Mouse (Mus musculus) left cerebral cortex, postnatal 10 days (tissue): ENCODE measurements around the gene Acer3. TPM values are rescaled to one million over a fixed set of nuclear protein-coding genes. Genes with fewer than 3 reads are reported as not detected.

Experiments used
- DNase-seq, 2 experiments: peaks; one replicate each; pipeline ENCODE4 v3.0.0; 2021 to 2022; ENCODE audit warnings: low spot score in 2 of 2, mixed read lengths in 1 of 2; ENCODE audit errors: extremely low spot score in 1 of 2
- intact Hi-C: fragments of 180-260 bp; cut with DNase I; formaldehyde crosslinking; loops from one replicate; pipeline ENCODE4 v1.15.1; 2025
- total RNA-seq, 2 experiments: library from RNA; stranded (reverse); gene quantifications; 2 replicates each; pipeline ENCODE4 v1.2.3; 2021

Gene Acer3
- total RNA-seq, 2 experiments from 2014 or later, result 14.5 to 16.1 TPM

DNA sequence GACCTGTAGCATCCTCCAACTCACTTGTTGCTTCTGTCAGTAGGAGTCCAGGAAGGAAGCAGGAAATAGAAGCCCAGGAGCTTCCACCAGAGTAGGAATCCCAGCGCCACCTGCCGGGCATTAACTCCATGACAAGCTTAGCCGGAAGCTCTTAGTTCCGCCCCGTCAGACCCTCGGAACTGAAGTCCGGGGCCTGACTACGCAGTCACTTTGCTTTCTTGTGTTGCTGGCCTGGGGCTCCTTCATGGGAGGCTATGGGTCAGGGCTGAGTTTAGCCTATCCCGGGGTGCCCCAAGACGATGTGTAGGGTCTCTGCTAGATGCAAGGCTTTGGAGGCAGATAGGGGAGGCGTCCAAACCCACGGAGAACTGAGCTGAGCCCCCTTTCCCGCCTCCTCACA is 20.5 kb upstream of the Acer3 start:
- DNase-seq, result peak; percentile 61 to 87
- intact Hi-C loops, result loop anchor here (5.0 kb wide), 1 partner anchor 184 kb away; no protein-coding TSS in a partner anchor

DNA sequence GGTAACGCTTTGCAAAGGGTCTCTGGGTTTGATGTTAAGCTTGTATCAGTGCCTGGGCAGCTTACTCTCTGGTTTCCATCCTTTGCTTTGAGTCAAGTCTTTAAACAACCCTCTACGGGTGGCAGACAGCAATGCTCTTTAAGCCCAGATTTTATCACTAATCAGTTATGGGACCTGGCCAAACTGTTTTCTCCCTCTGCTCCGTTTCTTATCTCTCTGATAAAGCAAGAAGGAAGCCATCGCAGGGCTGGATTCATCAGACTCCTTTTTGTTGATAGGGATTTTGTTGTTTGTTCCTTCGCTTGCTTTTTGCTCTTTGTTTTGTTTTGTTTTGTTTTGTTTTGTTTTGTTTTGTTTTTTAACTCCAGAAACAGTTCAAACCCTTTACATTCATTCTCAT is 19.3 kb upstream of the Acer3 start:
- no peak for DNase-seq
- intact Hi-C loops, result loop anchor here (5.0 kb wide), 1 partner anchor 183 kb away; no protein-coding TSS in a partner anchor

DNA sequence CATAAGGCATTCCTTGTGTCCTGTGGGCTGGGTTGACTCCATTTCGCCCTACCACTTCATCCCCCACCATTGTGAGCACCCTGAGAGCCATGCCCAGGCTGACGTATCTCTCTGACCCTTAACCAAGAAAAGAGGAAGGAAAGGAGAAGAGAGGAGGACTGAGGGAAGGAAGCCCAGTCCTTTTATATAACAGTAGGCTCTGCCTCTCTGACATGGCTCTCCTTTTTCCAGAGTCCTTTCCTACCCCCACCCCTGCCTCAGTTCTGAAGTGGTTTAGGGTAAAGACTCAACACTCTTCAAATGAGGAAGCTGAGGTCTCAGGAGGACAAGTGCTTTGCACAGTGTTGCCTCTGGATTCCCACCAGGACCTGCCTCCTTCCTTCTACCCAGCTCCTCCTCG is 13.0 kb upstream of the Acer3 start:
- intact Hi-C loops, result no loop called here
- DNase-seq, result no peak

DNA sequence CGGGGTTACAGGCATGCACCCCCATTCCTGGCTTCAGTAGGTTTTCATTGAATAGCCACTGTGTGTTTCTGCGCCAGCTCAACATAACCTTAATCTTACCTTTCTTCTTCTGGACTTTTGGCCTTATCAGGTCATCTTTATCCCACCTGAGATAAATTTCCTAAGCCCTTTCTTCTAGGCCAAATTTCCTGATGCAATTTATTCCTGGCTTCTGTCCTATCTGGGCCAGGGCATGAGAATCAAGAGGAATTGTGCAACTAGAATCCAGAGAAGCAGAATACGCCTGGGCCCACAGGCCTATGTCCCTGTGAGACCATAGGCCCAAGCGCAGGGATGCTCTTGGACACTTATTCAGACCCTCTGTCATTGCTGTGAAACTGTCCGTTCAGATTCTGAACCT is 12.5 kb upstream of the Acer3 start:
- no peak for DNase-seq
- intact Hi-C loops, result no loop called here

DNA sequence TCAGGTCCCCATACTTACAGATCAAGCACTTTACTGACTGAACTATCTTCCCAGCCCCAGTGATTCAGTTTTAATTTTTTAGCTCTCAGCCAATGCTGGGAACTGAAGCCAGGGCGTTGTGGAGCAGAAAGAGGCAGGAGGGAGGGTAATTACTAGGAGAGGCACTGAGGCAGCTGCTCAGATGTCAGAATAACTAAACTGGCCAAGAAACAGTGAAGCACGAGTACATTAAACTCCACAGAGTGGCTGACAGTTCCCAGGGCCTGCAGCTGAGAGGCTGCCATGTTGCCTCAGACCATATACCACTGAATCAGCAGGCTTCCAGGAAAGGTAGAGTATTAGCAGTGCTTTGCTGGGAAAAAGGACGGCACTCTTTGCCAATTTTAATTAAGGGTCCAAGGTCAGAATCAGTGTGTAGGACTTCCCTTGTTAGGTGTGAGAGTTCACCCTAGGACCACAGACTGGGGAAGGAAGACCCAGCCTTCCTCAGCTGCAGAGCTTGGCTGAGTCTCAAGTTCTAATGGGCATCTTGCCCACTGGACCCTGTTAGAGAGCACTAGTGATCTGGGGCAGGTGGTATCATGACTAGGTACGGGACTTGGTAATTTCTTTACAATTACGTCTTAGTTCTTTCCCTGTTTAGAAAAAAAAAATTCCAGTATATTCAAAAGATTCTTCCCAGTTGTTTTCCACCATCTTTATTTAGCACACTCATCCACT is 11.8 kb upstream of the Acer3 start:
- intact Hi-C loops, result no loop called here
- DNase-seq, result peak in 1 of 2 experiments; percentile 17

DNA sequence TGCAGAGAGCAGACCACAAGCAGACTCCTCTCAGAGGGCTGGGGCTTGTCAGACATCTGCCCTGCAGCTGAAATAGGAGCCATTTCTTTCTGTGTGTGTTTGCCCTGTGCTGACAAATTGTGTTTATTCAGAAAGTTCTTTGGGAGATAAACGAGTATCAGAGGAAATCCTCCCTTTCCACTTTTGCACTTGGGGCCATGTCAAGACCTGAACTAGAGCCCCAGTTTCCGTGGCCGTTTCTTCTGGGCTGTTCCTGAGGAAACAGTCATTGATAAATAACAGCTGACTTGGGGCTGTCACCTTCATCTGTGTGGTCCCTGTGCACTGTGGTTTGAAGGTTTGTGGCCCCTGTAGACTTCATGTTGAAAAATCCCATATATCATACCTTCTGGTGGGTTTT is 10.9 kb upstream of the Acer3 start:
- intact Hi-C loops, result no loop called here
- DNase-seq, result no peak

DNA sequence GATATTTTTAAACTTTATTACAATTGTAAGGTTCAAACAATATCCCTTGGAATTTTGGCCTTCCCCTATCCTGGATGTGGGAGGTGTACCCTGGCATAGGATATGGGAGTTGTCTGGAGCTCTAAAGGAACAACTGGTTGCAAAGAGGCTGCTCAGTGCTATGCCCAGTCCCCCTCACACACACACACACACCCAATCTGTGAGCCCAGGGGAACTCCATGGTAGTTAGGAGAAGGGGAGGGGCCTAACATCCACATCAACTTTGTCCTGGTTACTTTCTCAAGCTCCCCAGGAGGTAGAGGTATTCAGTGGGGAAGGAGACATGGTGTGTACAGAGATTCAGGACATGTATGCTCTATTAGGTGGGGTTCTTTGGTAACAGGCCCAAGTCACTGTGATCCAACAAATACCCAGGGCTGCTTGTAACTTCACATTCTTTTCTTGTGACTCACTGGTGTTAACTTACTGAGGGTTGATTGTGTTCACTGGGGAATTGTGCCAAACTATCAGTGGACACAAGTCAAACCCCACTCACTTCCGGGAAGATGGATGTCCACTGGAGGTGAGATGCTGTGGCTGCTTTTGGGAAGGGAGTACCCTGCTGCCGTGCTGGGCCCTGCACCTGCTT is 9.5 kb upstream of the Acer3 start:
- no peak for DNase-seq
- intact Hi-C loops, result no loop called here

DNA sequence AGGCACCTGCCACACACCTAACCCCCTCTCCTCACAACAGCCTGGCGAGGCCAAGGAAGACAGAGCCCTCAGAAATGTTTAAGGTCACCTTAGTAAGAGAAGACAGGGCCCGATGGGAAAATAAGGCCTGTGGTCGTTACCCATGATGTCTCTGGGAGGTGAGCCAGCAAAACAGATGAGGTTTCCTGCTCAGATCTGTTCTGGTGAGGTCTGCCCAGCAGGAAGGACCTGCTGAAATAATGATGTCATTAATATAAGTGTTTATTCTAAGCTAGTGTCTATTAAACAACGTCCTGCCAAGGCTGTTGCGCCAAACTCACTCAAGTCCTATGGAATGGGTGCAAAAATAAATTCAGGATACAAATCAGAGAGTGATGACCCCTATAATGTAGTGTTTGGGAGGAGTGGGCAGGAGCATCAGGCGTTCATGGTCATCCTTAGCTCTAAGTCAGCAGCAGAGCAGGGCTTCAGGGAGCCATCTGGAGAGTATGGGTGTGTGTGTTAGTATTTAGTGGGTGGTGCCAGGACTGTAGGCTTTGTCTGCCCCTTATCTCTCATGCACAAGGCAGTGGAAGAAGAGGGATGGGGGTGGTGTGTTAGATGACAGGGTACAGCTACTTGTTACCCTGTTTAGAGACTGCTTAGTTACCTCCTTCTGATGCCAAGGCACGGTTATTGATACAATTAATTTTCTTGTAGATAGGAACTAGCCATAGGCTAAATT is 8.8 kb upstream of the Acer3 start:
- no peak for DNase-seq
- intact Hi-C loops, result no loop called here

DNA sequence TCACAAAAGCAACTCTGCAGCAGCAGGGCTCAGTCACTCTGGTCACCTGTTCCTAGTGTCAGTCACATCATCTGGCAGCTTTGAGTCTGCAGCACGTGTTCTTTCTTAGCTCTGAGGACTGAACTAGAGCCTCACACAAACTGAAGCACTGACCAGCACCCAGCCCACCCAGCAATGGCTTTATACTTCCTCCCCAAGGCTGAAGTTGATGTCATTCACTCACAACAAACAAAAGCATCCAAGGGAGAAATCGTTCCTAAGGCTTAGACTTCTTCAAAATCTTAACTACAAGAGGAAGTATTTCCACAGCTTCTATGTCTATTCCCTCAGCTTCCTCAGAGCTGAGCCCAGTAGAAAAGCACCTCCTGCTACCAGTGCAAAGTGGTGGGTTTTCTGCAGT is 7.3 kb upstream of the Acer3 start:
- no peak for DNase-seq
- intact Hi-C loops, result no loop called here

DNA sequence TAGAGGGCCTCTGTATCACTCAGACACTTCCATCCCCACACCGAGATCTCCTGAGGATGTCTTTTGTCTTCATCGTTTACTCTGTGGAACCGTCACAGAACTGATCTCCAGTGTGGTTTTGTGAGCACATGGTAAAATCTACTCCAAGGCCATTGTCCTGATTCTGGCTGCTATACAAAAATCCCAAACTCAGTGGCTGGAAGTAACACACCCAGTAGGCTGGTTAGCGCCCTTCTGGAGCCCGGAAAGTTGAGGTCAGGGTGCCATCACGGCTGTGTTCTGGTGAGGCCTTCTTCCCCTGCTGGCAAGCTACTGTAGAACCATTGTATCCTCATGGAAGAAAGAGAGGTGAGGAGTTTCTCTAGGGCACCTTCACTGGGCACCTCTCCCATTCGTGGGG is 5.0 kb upstream of the Acer3 start:
- no peak for DNase-seq

DNA sequence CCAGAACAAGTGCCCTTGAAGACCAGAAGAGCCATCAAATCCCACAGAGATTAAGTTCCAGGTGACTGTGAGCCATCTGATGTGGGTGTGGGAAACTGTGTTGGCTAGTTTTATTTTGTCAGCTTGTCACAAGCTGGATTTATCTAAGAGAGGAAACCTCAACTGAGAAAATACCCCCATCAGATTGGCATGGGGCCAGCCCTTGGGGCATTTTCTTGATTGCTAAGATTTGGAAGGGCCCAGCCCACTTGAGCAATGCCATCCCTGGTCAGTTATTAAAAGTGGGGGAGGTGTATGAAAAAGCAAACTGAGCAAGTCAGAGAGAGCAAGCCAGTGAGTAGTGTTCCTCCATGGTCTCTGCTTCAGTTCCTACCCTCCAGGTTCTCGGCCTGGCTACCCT is 3.2 kb upstream of the Acer3 start:
- peak in 1 of 2 experiments; percentile 21 for DNase-seq

More for the DNA sequence above, 5.0 kb upstream of the Acer3 start:
- intact Hi-C loops, result no loop called here

DNA sequence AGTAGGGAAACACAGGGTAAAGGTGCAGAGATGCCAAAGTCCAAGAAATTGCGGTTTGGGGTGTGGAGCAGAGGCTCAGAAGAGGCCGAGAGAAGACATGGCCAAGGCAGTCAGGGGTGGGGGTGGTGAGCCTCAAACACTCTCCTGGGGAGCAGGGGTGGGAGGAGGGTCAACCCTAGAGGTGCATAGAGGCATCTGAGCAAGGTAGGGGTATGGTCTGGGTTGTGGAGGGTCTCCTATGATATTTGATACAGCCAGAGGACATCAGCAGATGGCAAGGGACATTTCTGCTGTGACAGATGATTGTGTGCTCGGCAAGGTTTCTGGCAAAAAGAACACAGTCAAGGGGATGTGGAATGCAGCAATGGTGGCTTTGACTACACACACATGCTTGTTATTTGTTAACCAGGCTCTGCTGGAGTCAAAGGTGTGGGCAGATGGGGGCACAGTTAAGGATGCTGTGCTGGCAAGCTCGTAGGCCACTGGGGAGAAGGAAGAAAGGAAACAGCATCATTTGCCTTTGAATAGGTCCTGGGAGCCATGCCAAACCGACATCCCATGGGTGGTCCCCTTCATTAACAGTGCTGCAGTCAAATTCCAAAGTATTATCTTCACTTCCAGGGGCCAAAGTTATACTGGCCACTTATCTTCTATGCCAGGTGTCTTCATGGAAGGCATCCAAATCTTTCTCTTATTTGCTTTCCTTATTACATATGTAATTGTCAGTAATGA is 2.4 kb upstream of the Acer3 start:
- DNase-seq, result peak in 1 of 2 experiments; percentile 42
- intact Hi-C loops, result no loop called here

More for the DNA sequence above, 3.2 kb upstream of the Acer3 start:
- intact Hi-C loops, result no loop called here

DNA sequence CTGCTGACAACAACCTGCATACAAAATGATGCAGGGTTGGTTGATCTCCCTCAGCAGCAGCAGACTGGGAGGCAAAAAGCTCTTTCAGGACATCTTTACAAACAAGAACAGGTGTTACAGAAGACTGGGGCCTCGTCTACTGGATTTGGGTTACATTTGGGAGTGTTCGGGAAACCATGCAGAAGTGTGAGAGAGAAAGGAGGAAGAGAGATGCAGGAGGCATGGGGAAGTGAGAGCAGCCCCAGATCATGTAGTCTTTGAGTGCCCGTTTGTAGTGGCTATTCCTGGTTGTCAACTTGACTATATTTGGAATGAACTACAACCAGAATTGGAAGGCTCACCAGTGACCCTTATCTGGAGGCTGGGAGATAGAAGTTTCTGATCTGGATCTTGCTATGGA is 1.4 kb upstream of the Acer3 start:
- intact Hi-C loops, result no loop called here
- no peak for DNase-seq

DNA sequence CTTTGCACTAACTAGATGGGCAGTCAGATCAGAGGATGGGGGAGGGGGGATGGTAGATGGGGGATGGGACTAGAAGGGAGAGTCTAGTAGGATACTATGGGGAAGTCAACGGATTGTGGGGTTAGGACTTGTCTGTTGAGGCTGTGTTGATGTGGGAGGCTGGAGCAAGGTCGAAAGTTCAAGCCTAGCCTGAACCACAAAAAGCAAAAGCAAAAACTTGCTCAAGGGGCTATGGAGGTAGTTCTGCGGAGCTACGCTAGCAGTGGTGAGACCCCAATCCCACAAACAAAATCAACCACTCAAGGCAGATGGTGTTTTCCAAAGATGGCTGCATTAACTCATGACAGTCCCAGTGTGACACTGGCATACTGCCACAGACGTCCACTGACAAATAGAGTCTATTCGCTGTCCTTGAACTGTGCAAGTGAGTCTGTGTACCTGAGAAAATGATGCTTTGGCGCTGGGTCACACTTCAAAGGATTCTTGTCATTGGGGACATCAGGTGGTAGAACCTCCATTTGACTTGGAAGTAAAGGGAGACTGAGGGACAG is 927 bp downstream of the Acer3 start:
- intact Hi-C loops, result no loop called here
- no peak for DNase-seq

DNA sequence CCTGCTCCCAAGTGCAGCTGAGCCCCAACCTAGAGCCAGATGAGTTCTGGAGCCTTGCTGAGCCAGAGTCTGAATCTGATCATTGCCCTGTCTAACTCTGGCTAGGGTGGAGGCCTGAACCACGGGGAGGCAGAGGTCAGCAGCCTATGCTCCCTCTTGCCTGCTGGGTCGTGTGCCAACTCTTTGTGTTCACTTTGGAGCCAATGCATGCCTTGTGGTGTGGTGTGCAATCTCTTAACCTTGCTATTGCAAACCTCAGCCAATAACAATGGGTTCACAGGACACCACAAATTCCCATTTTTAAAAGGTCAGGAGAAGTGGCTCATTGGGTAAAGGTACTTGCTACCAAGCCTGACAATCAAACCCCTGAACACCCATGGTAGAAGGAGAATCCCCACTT is 4.4 kb downstream of the Acer3 start:
- intact Hi-C loops, result no loop called here
- DNase-seq, result no peak

DNA sequence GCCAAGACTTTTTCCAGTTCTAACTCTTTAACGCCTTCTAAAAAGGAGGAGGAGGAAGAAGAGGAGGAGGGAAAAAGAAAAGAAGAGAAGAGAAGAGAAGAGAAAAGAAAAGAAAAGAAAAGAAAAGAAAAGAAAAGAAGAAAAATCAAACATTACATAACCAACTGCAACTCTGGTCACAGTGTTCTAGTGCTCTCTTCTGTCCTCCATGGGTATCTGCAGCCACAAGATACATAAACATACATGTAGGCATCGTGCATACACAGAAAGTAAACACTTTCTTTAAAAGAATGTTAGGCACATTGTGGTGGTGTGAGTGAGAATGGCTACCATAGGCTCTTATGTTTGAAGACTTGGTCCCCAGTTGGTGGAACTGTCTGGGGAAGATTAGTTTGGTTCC is 5.9 kb downstream of the Acer3 start:
- DNase-seq, result no peak
- intact Hi-C loops, result no loop called here

DNA sequence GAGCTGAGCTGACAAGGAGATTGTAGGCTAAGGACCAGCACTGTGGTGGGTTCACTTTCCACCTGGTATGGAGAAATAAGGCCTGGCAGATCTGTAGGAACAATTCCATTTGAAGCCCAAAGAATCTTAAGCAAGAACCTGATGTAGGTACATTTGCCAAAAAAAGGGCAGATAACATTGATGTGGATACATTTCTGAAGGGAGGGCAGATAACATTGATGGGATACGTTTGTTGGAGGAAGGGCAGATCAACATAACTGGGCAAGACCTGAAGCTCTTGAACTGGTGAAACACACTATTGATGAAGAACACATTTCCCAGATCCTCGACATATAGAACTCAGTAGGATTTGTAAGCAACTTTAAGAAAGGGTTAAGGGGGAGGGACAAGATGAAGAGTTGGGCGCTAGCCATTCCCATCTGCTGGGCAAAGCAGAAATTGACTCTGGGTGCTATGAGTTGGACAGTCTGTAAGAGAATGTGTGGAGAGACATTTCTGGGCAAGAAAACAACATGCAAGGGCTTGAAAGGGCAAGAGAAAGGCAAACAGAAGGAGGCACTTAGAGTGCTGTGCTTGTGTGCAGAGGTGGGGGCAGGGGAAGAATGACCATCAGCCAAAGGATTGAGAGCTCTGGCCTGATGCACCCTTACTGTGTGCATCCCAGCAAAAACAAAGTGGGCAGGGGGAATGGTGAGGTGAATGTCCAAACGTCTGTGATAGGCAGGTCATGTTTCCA is 8.7 kb downstream of the Acer3 start:
- no peak for DNase-seq
- intact Hi-C loops, result no loop called here

DNA sequence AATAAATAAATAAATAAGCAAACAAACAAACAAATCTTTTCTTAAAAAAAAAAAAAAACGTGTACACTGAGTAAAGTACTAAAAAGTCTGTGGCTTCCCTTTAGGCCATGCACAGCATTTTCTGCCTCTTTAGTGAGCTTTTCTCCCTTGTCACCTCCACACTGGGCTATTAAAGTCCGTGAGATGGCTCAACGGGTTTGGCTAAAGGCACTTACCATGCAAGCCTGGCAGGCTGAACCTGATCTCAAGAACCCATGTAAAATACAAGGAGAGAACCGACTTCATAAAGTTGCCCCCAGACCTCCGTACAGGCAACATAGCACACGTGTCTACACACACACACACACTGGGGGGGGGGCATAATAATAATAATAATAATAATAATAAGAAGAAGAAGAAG is 10.7 kb downstream of the Acer3 start:
- intact Hi-C loops, result no loop called here
- DNase-seq, result no peak
